16 mouse cellular contexts compared by ENCODE assay signal in the genomic region with DNA sequence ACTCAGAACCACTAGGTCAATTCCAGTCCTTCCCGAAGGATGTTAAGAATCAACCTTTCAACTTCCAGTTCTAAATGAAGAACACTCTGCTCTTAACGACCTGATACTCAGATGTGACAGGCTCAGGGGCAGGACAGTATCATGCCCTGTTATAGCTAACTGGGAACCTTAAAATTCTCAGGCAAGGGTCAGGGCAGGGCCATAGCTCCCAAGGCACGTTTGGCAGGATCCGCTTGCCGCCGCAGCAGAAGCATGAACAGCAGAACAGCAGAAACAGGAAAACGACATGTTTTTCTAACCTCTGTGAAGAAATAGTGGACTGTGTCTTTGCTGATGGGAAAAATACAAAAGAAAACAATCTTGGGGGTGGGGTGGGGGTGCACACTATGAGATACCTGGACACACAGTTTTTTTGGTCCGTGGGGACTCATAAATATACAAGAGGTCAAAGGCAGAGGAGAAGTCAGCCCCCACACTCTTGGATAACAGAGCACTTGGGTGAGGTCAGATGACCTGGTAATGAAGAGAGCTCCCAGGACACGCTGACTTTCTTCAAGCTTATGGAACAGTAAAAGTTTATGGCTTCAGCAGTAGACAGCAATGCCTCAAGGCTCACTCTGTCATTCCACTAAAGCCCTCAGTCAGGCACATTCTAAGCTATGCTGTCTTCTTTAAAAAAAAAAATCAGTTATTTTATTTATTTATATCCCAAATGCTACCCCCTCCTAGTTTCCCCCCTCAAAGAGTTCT.
DNase-seq lines count a peak whose midpoint lies in the region; ATAC-seq and TF ChIP-seq lines count a peak whose summit lies in the region.
"Had no signal": no experiment of that assay in that cellular context is flagged by ENCODE, and none has a peak within 500 bp of the region (broad histone marks: within the 10 kb centered on the region; RNA-seq: fewer than 3 reads in every experiment).

No protein-coding gene starts in this region.

- H3K4me3 ChIP-seq in forebrain, embryonic 10.5 days, result no peak overlapping the region
- H3K4me3 ChIP-seq in forebrain, embryonic 13.5 days, result no peak overlapping the region
- H3K4me3 ChIP-seq in intestine, embryonic 15.5 days (replicated peaks), result no peak overlapping the region
- H3K4me3 ChIP-seq in intestine, postnatal 0 days (ENCODE audit: low read depth, low read length), result no peak overlapping the region
- H3K4me3 ChIP-seq in kidney, embryonic 16.5 days (ENCODE audit: low read length), result no peak overlapping the region
- no peak overlapping the region for H3K4me3 ChIP-seq in midbrain, embryonic 10.5 days
- H3K4me3 ChIP-seq: embryonic facial prominence, embryonic 12.5 days; hindbrain, embryonic 12.5 days; limb, embryonic 13.5 days; midbrain, embryonic 13.5 days had no signal

- no peak overlapping the region for H3K4me2 ChIP-seq in forebrain, embryonic 13.5 days
- no peak overlapping the region for H3K4me2 ChIP-seq in intestine, embryonic 15.5 days (replicated peaks)
- no peak overlapping the region for H3K4me2 ChIP-seq in intestine, postnatal 0 days (replicated peaks; ENCODE audit: low read depth)
- H3K4me2 ChIP-seq in kidney, embryonic 16.5 days (replicated peaks; ENCODE audit: low read depth, low read length), result no peak overlapping the region
- H3K4me2 ChIP-seq: embryonic facial prominence, embryonic 12.5 days; hindbrain, embryonic 12.5 days; limb, embryonic 13.5 days; midbrain, embryonic 13.5 days had no signal

- WGBS in forebrain, embryonic 10.5 days, result 73% methylated on average over 9 of the region's 9 CpGs
- WGBS in forebrain, embryonic 13.5 days, result 91% methylated on average over 9 of the region's 9 CpGs
- 55% methylated on average over 9 of the region's 9 CpGs for WGBS in intestine, embryonic 15.5 days
- WGBS in intestine, postnatal 0 days, result 67% methylated on average over 9 of the region's 9 CpGs
- 13% methylated on average over 9 of the region's 9 CpGs for WGBS in kidney, embryonic 16.5 days
- WGBS in midbrain, embryonic 10.5 days, result 86% methylated on average over 9 of the region's 9 CpGs

- no peak for ATAC-seq in forebrain, embryonic 13.5 days
- ATAC-seq in intestine, embryonic 15.5 days, result peak; percentile 36; the same call in 1 of the 2 replicates
- ATAC-seq in intestine, postnatal 0 days, result no peak
- peak; percentile 60; the same call in 1 of the 2 replicates for ATAC-seq in kidney, embryonic 16.5 days (ENCODE audit: low FRiP score, low TSS enrichment)
- ATAC-seq: liver, postnatal 0 days had no signal

- DNase-seq in forebrain, embryonic 10.5 days (ENCODE audit: extremely low spot score, low spot score), result no peak
- DNase-seq in mesoderm, embryonic 11.5 days (ENCODE audit: low read depth, low spot score), result peak; percentile 60
- no peak for DNase-seq in midbrain, embryonic 10.5 days (ENCODE audit: low spot score)
- no peak for DNase-seq in lung, postnatal 14 days
- DNase-seq: adrenal gland, postnatal 25 days; cerebellum, adult 9-11 months; right cerebral cortex, postnatal 25 days had no signal

- peaks cover 46% of the 10 kb centered on the region for H3K36me3 ChIP-seq in forebrain, embryonic 10.5 days (replicated peaks)
- peaks cover 9% of the 10 kb centered on the region; the same call in 1 of the 2 replicates for H3K36me3 ChIP-seq in forebrain, embryonic 13.5 days (ENCODE audit: poor library complexity, severe bottlenecking)
- H3K36me3 ChIP-seq in intestine, embryonic 15.5 days, result no peaks in the 10 kb centered on the region
- H3K36me3 ChIP-seq in intestine, postnatal 0 days (ENCODE audit: control insufficient read depth, insufficient read depth), result 0 out of 2 replicates have a peak, but pooled peaks cover 7% of the 10 kb centered on the region
- no peaks in the 10 kb centered on the region; the same call in 1 of the 2 replicates for H3K36me3 ChIP-seq in kidney, embryonic 16.5 days (ENCODE audit: insufficient read depth, low read length)
- H3K36me3 ChIP-seq in midbrain, embryonic 10.5 days, result peaks cover 48% of the 10 kb centered on the region

- 0 out of 2 replicates have a peak overlapping the region, but pooled peaks have one; percentile 65 for H3K27ac ChIP-seq in forebrain, embryonic 10.5 days
- no peak overlapping the region for H3K27ac ChIP-seq in forebrain, embryonic 13.5 days
- no peak overlapping the region for H3K27ac ChIP-seq in intestine, embryonic 15.5 days
- no peak overlapping the region for H3K27ac ChIP-seq in intestine, postnatal 0 days (ENCODE audit: low read depth, low read length)
- H3K27ac ChIP-seq in kidney, embryonic 16.5 days (ENCODE audit: low read length), result peak overlapping the region; percentile 63
- H3K27ac ChIP-seq in midbrain, embryonic 10.5 days (replicated peaks), result no peak overlapping the region
- H3K27ac ChIP-seq: hindbrain, embryonic 12.5 days; limb, embryonic 13.5 days; midbrain, embryonic 13.5 days had no signal

- no peak for TF ChIP-seq CTCF in intestine, postnatal 0 days (IDR thresholded peaks at IDR 0.05; ENCODE audit: low read depth)

- H3K4me1 ChIP-seq in forebrain, embryonic 10.5 days, result peaks cover 33% of the 10 kb centered on the region
- H3K4me1 ChIP-seq in forebrain, embryonic 13.5 days, result peaks cover 24% of the 10 kb centered on the region
- H3K4me1 ChIP-seq in intestine, embryonic 15.5 days (replicated peaks), result no peaks in the 10 kb centered on the region
- no peaks in the 10 kb centered on the region for H3K4me1 ChIP-seq in intestine, postnatal 0 days (replicated peaks; ENCODE audit: control insufficient read depth, insufficient read depth, low read length)
- peaks cover 35% of the 10 kb centered on the region for H3K4me1 ChIP-seq in kidney, embryonic 16.5 days (ENCODE audit: insufficient read depth, low read length)
- peaks cover 29% of the 10 kb centered on the region for H3K4me1 ChIP-seq in midbrain, embryonic 10.5 days

- H3K9me3 ChIP-seq in forebrain, embryonic 10.5 days, result 0 out of 2 replicates have a peak, but pooled peaks cover 5% of the 10 kb centered on the region
- peaks cover 3% of the 10 kb centered on the region; the same call in 1 of the 2 replicates for H3K9me3 ChIP-seq in forebrain, embryonic 13.5 days (replicated peaks)
- H3K9me3 ChIP-seq in intestine, embryonic 15.5 days, result no peaks in the 10 kb centered on the region
- no peaks in the 10 kb centered on the region for H3K9me3 ChIP-seq in intestine, postnatal 0 days (ENCODE audit: control insufficient read depth)
- H3K9me3 ChIP-seq in kidney, embryonic 16.5 days (ENCODE audit: low read length), result no peaks in the 10 kb centered on the region
- H3K9me3 ChIP-seq in midbrain, embryonic 10.5 days (replicated peaks), result 0 out of 2 replicates have a peak, but pooled peaks cover 7% of the 10 kb centered on the region
- H3K9me3 ChIP-seq: embryonic facial prominence, embryonic 12.5 days; hindbrain, embryonic 12.5 days; limb, embryonic 13.5 days; midbrain, embryonic 13.5 days had no signal

- H3K9ac ChIP-seq in forebrain, embryonic 13.5 days, result no peak overlapping the region
- H3K9ac ChIP-seq in intestine, embryonic 15.5 days, result no peak overlapping the region
- no peak overlapping the region for H3K9ac ChIP-seq in intestine, postnatal 0 days (ENCODE audit: low read depth, low read length)
- H3K9ac ChIP-seq in kidney, embryonic 16.5 days (replicated peaks; ENCODE audit: low read length), result no peak overlapping the region
- H3K9ac ChIP-seq: embryonic facial prominence, embryonic 12.5 days; hindbrain, embryonic 12.5 days; limb, embryonic 13.5 days; liver, postnatal 0 days; midbrain, embryonic 13.5 days had no signal

- H3K27me3 ChIP-seq in forebrain, embryonic 10.5 days (ENCODE audit: poor library complexity, severe bottlenecking), result no peaks in the 10 kb centered on the region
- no peaks in the 10 kb centered on the region for H3K27me3 ChIP-seq in forebrain, embryonic 13.5 days
- H3K27me3 ChIP-seq in intestine, embryonic 15.5 days (replicated peaks), result no peaks in the 10 kb centered on the region
- H3K27me3 ChIP-seq in intestine, postnatal 0 days (replicated peaks; ENCODE audit: control insufficient read depth, insufficient read depth, low read length), result no peaks in the 10 kb centered on the region
- H3K27me3 ChIP-seq in kidney, embryonic 16.5 days (ENCODE audit: insufficient read depth, low read length), result no peaks in the 10 kb centered on the region
- H3K27me3 ChIP-seq in midbrain, embryonic 10.5 days (ENCODE audit: low read depth, poor library complexity, severe bottlenecking), result no peaks in the 10 kb centered on the region
- H3K27me3 ChIP-seq: embryonic facial prominence, embryonic 12.5 days; hindbrain, embryonic 12.5 days; limb, embryonic 13.5 days; midbrain, embryonic 13.5 days had no signal

Comparison
In these comparisons a context has a peak if more than half of its experiments do, and no peak if none do; other contexts are left out.
1. H3K27ac ChIP-seq: peak in forebrain, embryonic 10.5 days (single experiment) and kidney, embryonic 16.5 days (single experiment); none in forebrain, embryonic 13.5 days (single experiment), intestine, embryonic 15.5 days (single experiment), intestine, postnatal 0 days (single experiment) and midbrain, embryonic 10.5 days (single experiment).
2. ATAC-seq: peak in intestine, embryonic 15.5 days (single experiment) and kidney, embryonic 16.5 days (single experiment); none in forebrain, embryonic 13.5 days (single experiment) and intestine, postnatal 0 days (single experiment).